Mouse (Mus musculus) small intestine, adult 2 months (tissue): Measurements from ENCODE around the gene Nptn. TPM values are rescaled to one million over a fixed set of nuclear protein-coding genes. Genes with fewer than 3 reads are reported as not detected.

Source experiments
- H3K27ac ChIP-seq: fragments of 200-500 bp; 2 replicates; pipeline ENCODE4 v1.5.1; 2012; ENCODE audit warnings: low read depth, low read length, control low read depth, inconsistent platforms; ENCODE audit not compliant: insufficient read depth
- H3K27me3 ChIP-seq: fragments of 200-500 bp; 2 replicates; pipeline ENCODE4 v1.6.1; 2012; ENCODE audit warnings: mild to moderate bottlenecking, moderate library complexity, low read length, inconsistent platforms; ENCODE audit not compliant: control insufficient read depth, insufficient read depth
- H3K36me3 ChIP-seq: fragments of 200-500 bp; 2 replicates; pipeline ENCODE4 v1.6.1; 2012; ENCODE audit warnings: mild to moderate bottlenecking, low read length, control low read depth, inconsistent platforms; ENCODE audit not compliant: control insufficient read depth, insufficient read depth
- H3K4me1 ChIP-seq: fragments of 200-500 bp; 2 replicates; pipeline ENCODE4 v1.6.1; 2012; ENCODE audit warnings: low read length, inconsistent platforms, mixed read lengths; ENCODE audit not compliant: control insufficient read depth, insufficient read depth, insufficient read length
- H3K4me3 ChIP-seq: fragments of 200-500 bp; 2 replicates; pipeline ENCODE4 v1.5.1; 2012; ENCODE audit warnings: low read depth, mild to moderate bottlenecking, control low read depth, inconsistent platforms, low read length, moderate library complexity
- CTCF ChIP-seq: fragments of 200-500 bp; IDR thresholded peaks from 2 replicates; pipeline ENCODE4 v1.5.1; 2012; ENCODE audit warnings: low read depth, mild to moderate bottlenecking, control low read depth, inconsistent platforms, low read length, moderate library complexity, mixed read lengths; ENCODE audit not compliant: insufficient replicate concordance, insufficient read length; ENCODE audit errors: extremely low read depth
- POLR2A ChIP-seq: fragments of 200-500 bp; IDR thresholded peaks from 2 replicates; pipeline ENCODE4 v1.6.1; 2012; ENCODE audit warnings: low read depth, mild to moderate bottlenecking, control low read depth, inconsistent platforms, low read length, moderate library complexity
- WGBS: fragments of 180-500 bp; shearing (Covaris S2); methylation state at CpG from one replicate; pipeline ENCODE4 v1.1.7; 2018; 5-methylcytosine and 5-hydroxymethylcytosine counted together
- polyA plus RNA-seq: library from polyadenylated mRNA; depleted of rRNA; stranded (reverse); fragments of >200 nt; gene quantifications from 2 replicates; pipeline ENCODE4 v1.2.3, GENCODE M21; 2012

The Nptn gene
- polyA plus RNA-seq, 1 experiment: 317 TPM

DNA sequence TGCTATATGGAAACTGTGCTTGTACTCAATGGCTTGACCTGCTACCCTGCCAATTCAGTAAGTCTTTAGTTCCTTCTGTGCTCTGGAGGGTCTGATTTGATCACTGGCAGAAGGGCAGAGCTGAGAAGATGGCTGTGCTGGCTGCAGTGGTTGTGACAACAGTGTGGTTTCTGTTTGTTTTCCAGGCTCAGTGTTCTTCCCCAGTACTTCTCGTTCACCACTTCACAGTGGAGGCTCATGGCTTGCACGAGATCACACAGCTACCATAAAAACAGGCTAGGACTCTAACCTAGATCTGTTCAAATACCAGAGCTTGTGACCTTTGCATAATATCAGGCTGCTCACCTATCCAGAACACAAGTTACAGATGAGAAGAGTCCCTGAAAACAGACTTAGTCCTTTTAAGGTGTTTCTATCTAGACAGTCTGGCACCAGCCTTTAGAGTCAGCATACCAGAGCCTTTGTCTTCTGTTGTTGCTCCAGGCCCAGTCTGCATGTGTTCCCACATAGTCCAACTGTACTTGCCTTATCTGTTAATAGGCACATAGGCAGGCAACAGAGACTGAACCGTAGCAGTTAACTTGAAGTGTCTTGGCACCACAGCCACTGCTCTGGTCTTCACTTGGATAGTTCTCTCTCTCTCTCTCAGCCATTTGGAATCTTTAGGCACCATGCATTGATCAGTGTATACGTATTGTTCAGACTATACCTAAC is 76.7 kb downstream of the Nptn start:
- no peaks in the 10 kb centered on the region for H3K27me3 ChIP-seq
- no peak overlapping the region for H3K27ac ChIP-seq
- WGBS: 77% methylated on average over 4 of the region's 4 CpGs
- TF ChIP-seq POLR2A (no peak), CTCF (no peak)
- no peaks in the 10 kb centered on the region for H3K4me1 ChIP-seq
- H3K4me3 ChIP-seq: no peak overlapping the region
- peaks cover 24% of the 10 kb centered on the region for H3K36me3 ChIP-seq

DNA sequence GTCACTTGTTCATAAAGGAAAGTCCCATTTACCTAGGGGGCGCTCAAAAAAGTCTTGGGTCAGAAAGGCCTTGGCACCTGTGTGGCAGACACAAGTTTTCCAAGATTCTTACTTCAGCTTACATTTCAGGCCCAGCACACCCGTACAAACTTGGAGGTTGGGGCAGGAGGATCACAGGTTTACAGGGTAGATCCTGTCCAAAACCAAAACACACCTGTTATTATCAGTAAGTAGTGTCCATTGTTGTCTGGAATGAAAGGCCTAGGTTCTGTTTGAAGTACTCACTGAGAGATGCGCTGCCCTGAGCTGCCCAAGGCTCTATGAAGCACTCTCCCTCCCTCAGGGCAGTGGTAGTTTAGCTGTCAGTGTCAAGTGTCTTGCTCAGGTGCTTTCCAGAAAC is 77.3 kb downstream of the Nptn start:
- H3K4me3 ChIP-seq: no peak overlapping the region
- 93% methylated on average over 3 of the region's 3 CpGs for WGBS
- H3K36me3 ChIP-seq: peaks cover 24% of the 10 kb centered on the region
- H3K4me1 ChIP-seq: no peaks in the 10 kb centered on the region
- TF ChIP-seq CTCF (no peak), POLR2A (no peak)
- no peak overlapping the region for H3K27ac ChIP-seq
- no peaks in the 10 kb centered on the region for H3K27me3 ChIP-seq

DNA sequence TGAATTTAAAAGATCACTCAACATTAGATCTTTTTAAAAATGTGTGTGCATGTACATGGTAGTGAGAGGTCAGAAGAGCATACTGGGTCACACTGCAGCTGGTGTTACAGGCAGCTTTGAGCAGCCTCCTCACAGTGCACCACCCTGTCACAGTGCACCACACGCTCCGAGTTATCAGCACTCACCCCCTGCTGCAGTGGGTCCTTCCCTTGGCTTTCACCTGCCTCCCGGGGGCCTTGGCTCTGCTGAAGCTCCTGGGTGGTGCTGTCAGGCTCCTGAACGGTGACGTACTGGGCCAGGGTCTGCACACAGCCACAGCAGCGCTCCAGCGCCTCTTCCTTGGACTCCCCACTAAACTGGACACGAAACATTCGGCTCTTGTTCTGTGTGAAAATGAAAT is 77.9 kb downstream of the Nptn start:
- Histone ChIP-seq H3K27ac (no peak overlapping the region), H3K36me3 (peaks cover 26% of the 10 kb centered on the region), H3K4me3 (no peak overlapping the region), H3K27me3 (no peaks in the 10 kb centered on the region), H3K4me1 (no peaks in the 10 kb centered on the region)
- TF ChIP-seq CTCF (no peak), POLR2A (no peak)
- 93% methylated on average over 9 of the region's 9 CpGs for WGBS

DNA sequence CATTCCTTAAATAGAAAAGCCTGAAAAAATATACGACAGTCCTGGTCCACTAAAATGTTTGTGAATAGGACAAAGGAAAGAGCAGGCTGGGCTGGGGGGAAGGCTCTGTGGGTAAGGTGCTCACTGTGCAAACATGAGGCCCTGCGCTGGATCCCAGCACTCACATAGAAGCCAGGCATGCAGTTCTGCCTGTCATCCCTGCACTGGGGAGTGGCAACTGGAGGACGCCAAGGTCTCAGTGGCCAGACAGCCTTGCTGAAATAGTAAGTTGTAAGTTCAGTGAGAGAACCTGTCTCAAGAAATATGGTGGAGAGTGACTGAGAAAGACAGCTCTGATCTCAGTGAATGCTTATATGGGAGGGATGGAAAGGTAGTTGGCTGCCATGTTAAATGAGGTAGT is 78.6 kb downstream of the Nptn start:
- TF ChIP-seq CTCF: no peak
- TF ChIP-seq POLR2A: no peak
- WGBS: 88% methylated on average over 3 of the region's 3 CpGs
- no peak overlapping the region for H3K4me3 ChIP-seq
- no peaks in the 10 kb centered on the region for H3K4me1 ChIP-seq
- H3K27ac ChIP-seq: no peak overlapping the region
- H3K36me3 ChIP-seq: peaks cover 29% of the 10 kb centered on the region
- H3K27me3 ChIP-seq: no peaks in the 10 kb centered on the region

DNA sequence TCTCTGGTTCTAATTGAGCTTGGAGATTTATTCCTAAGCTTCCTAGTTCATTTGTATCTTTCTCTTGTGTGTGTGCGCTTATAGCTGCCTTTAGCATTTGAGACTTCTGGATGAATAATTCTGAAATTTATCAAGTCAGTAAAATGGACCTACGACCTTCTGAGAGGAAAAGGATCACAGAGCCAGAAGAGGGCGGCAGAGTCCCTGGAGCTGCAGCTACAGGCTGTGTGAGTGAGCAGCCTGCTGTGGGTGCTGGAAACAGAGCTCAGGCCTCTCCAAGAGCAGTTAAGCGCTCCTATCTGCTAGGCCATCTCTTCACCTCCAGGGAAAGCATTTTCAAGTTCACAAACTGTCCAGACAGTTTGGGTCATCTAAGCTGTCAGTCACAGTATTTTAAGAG is 80.0 kb downstream of the Nptn start:
- TF ChIP-seq CTCF: peak; percentile 24; the same call in 1 of the 2 replicates
- TF ChIP-seq POLR2A: no peak
- WGBS: 95% methylated on average over 4 of the region's 4 CpGs
- no peaks in the 10 kb centered on the region for H3K4me1 ChIP-seq

DNA sequence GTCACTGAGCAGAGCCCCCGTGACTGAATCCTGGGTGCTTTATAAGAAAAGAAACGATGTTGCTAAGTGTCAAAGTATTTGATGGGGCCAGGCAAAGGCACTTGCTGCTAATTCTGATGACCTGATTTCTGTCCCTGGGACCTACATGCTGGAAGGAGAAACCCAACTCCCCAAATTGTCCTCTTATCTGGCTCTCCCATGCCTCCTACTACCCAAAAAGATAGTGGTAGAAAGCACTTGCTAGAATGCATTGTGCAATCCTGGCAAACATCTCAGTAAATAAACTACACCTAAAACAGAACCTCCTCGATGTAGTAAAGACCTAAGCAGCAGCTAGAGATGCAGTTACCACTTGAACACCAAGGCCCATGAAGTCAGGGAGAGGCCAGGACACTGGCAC is 80.8 kb downstream of the Nptn start:
- peaks cover 25% of the 10 kb centered on the region for H3K36me3 ChIP-seq
- no peaks in the 10 kb centered on the region for H3K27me3 ChIP-seq
- WGBS: 88% methylated on average over 3 of the region's 3 CpGs
- H3K4me1 ChIP-seq: no peaks in the 10 kb centered on the region
- H3K27ac ChIP-seq: no peak overlapping the region
- no peak overlapping the region for H3K4me3 ChIP-seq
- TF ChIP-seq CTCF: no peak
- no peak for TF ChIP-seq POLR2A

More for the DNA sequence above, 80.0 kb downstream of the Nptn start:
- no peak overlapping the region for H3K4me3 ChIP-seq
- peaks cover 27% of the 10 kb centered on the region for H3K36me3 ChIP-seq
- no peaks in the 10 kb centered on the region for H3K27me3 ChIP-seq
- no peak overlapping the region for H3K27ac ChIP-seq

DNA sequence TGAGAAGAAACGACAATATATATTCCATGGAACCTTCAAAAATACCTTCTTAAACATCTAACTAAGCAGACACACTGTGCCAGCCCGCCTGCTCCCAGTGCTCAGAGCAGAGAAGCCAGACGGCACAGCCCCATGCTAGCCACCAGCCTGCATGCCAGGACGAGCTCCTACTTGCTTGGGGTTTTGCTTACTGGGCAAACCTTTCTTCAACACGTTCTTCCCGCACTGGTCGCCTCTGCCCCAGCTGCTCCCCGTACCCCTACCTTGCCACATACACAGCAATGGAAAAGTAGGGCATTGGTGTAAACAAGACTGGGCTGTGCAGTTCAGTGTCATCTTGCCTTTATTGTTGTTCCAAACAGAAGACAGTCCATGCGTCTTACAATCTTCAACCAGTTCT is 83.5 kb downstream of the Nptn start:
- no peak overlapping the region for H3K27ac ChIP-seq
- H3K4me1 ChIP-seq: no peaks in the 10 kb centered on the region
- TF ChIP-seq POLR2A: no peak
- no peak for TF ChIP-seq CTCF
- H3K27me3 ChIP-seq: no peaks in the 10 kb centered on the region
- H3K36me3 ChIP-seq: peaks cover 18% of the 10 kb centered on the region
- no peak overlapping the region for H3K4me3 ChIP-seq
- 88% methylated on average over 9 of the region's 9 CpGs for WGBS

DNA sequence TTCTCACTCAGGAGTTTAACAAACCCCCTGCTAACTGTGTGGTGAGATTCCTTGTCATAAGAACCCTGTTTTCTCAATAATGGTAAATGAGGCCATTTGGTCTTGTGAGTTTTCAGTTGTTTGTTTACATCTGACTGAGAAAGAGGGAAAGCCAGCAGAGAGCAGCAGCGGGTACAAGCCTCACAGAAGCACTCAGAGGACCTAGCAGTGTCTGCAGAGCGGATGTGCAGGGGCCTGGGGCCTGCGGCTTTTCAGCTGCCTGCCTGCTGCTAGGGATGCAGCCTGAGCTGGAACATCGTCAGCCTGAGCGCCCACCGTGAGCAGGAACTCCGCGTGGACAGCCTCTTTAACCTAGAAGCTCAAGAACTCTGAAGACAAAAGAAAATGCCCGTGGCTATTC is 84.2 kb downstream of the Nptn start:
- peaks cover 15% of the 10 kb centered on the region for H3K36me3 ChIP-seq
- TF ChIP-seq CTCF (no peak), POLR2A (no peak)
- H3K27ac ChIP-seq: no peak overlapping the region
- no peak overlapping the region for H3K4me3 ChIP-seq
- WGBS: 83% methylated on average over 9 of the region's 9 CpGs
- no peaks in the 10 kb centered on the region for H3K4me1 ChIP-seq
- no peaks in the 10 kb centered on the region for H3K27me3 ChIP-seq
